Mouse (Mus musculus): ENCODE measurements around the gene Dqx1. TPM values are rescaled to one million over a fixed set of nuclear protein-coding genes. Genes with fewer than 3 reads are reported as not detected.

The Dqx1 gene
- total RNA-seq (2021): 1 to 10 TPM; 2.0 to 2.9 TPM
- long read RNA-seq, experiment 1, partial matches to known transcripts: 0 of 2 reads
- long read RNA-seq, experiment 1, other reads (novel, unspliced or antisense): 2 of 2 reads
- long read RNA-seq, experiment 2, partial matches to known transcripts: 3 of 3 reads
- long read RNA-seq, experiment 2, other reads (novel, unspliced or antisense): 0 of 3 reads

- DNase-seq: no peak
Measured at GRCm38 (mm10) chr6:83057790-83058189, at the start of gene Dqx1. TSS of gene Dqx1 (plus strand) at chr6:83057844.

GRCm38 (mm10) chr6:83008659-83009058, 49.0 kb upstream of the Dqx1 start:
- DNase-seq: no peak

GRCm38 (mm10) chr6:83010010-83010409, 47.6 kb upstream of the Dqx1 start:
- no peak for DNase-seq

GRCm38 (mm10) chr6:83011255-83011654, 46.4 kb upstream of the Dqx1 start:
- no peak for DNase-seq

- DNase-seq: no peak
Measured at GRCm38 (mm10) chr6:83011756-83012155, 45.9 kb upstream of the Dqx1 start.

GRCm38 (mm10) chr6:83013444-83013843, 44.2 kb upstream of the Dqx1 start:
- peak; percentile 26 to 42 for DNase-seq

- DNase-seq: peak; percentile 60 to 67
Measured at GRCm38 (mm10) chr6:83014482-83015466, 42.9 kb upstream of the Dqx1 start.

- DNase-seq: no peak
Measured at GRCm38 (mm10) chr6:83015749-83016148, 41.9 kb upstream of the Dqx1 start.

- DNase-seq: peak; percentile 35 to 37
Measured at GRCm38 (mm10) chr6:83017190-83017589, 40.5 kb upstream of the Dqx1 start.

- DNase-seq: no peak
Measured at GRCm38 (mm10) chr6:83019044-83019443, 38.6 kb upstream of the Dqx1 start.

GRCm38 (mm10) chr6:83020121-83020520, 37.5 kb upstream of the Dqx1 start:
- no peak for DNase-seq

GRCm38 (mm10) chr6:83020836-83021593, 36.6 kb upstream of the Dqx1 start:
- no peak for DNase-seq

GRCm38 (mm10) chr6:83023008-83023407, 34.6 kb upstream of the Dqx1 start:
- DNase-seq: no peak

GRCm38 (mm10) chr6:83023786-83024185, 33.9 kb upstream of the Dqx1 start:
- no peak for DNase-seq

GRCm38 (mm10) chr6:83024421-83024820, 33.2 kb upstream of the Dqx1 start:
- no peak for DNase-seq

- no peak for DNase-seq
Measured at GRCm38 (mm10) chr6:83025221-83025620, 32.4 kb upstream of the Dqx1 start.

- DNase-seq: no peak
Measured at GRCm38 (mm10) chr6:83027293-83027692, 30.4 kb upstream of the Dqx1 start.

GRCm38 (mm10) chr6:83027706-83028105, 29.9 kb upstream of the Dqx1 start:
- DNase-seq: no peak

GRCm38 (mm10) chr6:83029777-83030176, 27.9 kb upstream of the Dqx1 start:
- DNase-seq: no peak

GRCm38 (mm10) chr6:83031111-83031510, 26.5 kb upstream of the Dqx1 start:
- DNase-seq: no peak

GRCm38 (mm10) chr6:83031921-83032590, 25.6 kb upstream of the Dqx1 start:
- no peak for DNase-seq

- DNase-seq: peak; percentile 55 to 60
Measured at GRCm38 (mm10) chr6:83032769-83033191, 24.9 kb upstream of the Dqx1 start.
